ENCODE assay signal across 13 mouse cellular contexts in genomic region chr9:41429711-41430390, GRCm38 (mm10).
DNase-seq lines count a peak whose midpoint lies in the region; ATAC-seq lines count a peak whose summit lies in the region.
"Had no signal": no experiment of that assay in that cellular context is flagged by ENCODE, and none has a peak within 500 bp of the region (broad histone marks: within the 10 kb centered on the region; RNA-seq: fewer than 3 reads in every experiment).

No protein-coding gene starts in this region.

- DNase-seq in lung, postnatal 36 days: peak; percentile 14
- no peak for DNase-seq in lung, postnatal 25 days (ENCODE audit: low spot score)
- DNase-seq in midbrain, embryonic 10.5 days (ENCODE audit: low spot score): peak; percentile 21
- DNase-seq in layer of hippocampus, postnatal 14 days (ENCODE audit: low spot score in 2 of 2): no peak
- DNase-seq: cerebellum, adult 18-20 months; heart, postnatal 14 days; kidney, postnatal 25 days had no signal

- H3K27me3 ChIP-seq in forebrain, embryonic 15.5 days: no peaks in the 10 kb centered on the region
- no peaks in the 10 kb centered on the region; the same call in 1 of the 2 replicates for H3K27me3 ChIP-seq in midbrain, embryonic 10.5 days (ENCODE audit: low read depth, poor library complexity, severe bottlenecking)
- H3K27me3 ChIP-seq in neural tube, embryonic 14.5 days (ENCODE audit: control insufficient read depth, insufficient read depth, low read length): no peaks in the 10 kb centered on the region
- H3K27me3 ChIP-seq in kidney, embryonic 15.5 days: no peaks in the 10 kb centered on the region
- H3K27me3 ChIP-seq: embryonic facial prominence, embryonic 12.5 days had no signal

- no peak overlapping the region for H3K4me3 ChIP-seq in forebrain, embryonic 15.5 days
- H3K4me3 ChIP-seq in midbrain, embryonic 10.5 days: no peak overlapping the region
- H3K4me3 ChIP-seq in neural tube, embryonic 14.5 days (ENCODE audit: low read depth, low read length): no peak overlapping the region
- H3K4me3 ChIP-seq in kidney, embryonic 15.5 days (replicated peaks): no peak overlapping the region
- H3K4me3 ChIP-seq: embryonic facial prominence, embryonic 12.5 days had no signal

- 11% methylated on average over 10 of the region's 10 CpGs for WGBS in forebrain, embryonic 15.5 days
- WGBS in midbrain, embryonic 10.5 days: 54% methylated on average over 10 of the region's 10 CpGs
- 28% methylated on average over 10 of the region's 10 CpGs for WGBS in neural tube, embryonic 14.5 days
- WGBS in kidney, embryonic 15.5 days: 82% methylated on average over 10 of the region's 10 CpGs

- no peaks in the 10 kb centered on the region for H3K36me3 ChIP-seq in forebrain, embryonic 15.5 days
- peaks cover 56% of the 10 kb centered on the region for H3K36me3 ChIP-seq in midbrain, embryonic 10.5 days
- peaks cover 3% of the 10 kb centered on the region; the same call in 1 of the 2 replicates for H3K36me3 ChIP-seq in neural tube, embryonic 14.5 days (ENCODE audit: control insufficient read depth, insufficient read depth, low read length)
- no peaks in the 10 kb centered on the region for H3K36me3 ChIP-seq in kidney, embryonic 15.5 days
- H3K36me3 ChIP-seq: embryonic facial prominence, embryonic 12.5 days had no signal

- H3K9me3 ChIP-seq in forebrain, embryonic 15.5 days: no peaks in the 10 kb centered on the region
- H3K9me3 ChIP-seq in midbrain, embryonic 10.5 days (replicated peaks): no peaks in the 10 kb centered on the region
- H3K9me3 ChIP-seq in neural tube, embryonic 14.5 days (ENCODE audit: control insufficient read depth, low read length): no peaks in the 10 kb centered on the region
- no peaks in the 10 kb centered on the region for H3K9me3 ChIP-seq in kidney, embryonic 15.5 days (replicated peaks)
- H3K9me3 ChIP-seq: embryonic facial prominence, embryonic 12.5 days had no signal

- peak overlapping the region; percentile 68 for H3K27ac ChIP-seq in forebrain, embryonic 15.5 days (replicated peaks)
- H3K27ac ChIP-seq in midbrain, embryonic 10.5 days (replicated peaks): peak overlapping the region; percentile 65
- no peak overlapping the region; the same call in 1 of the 2 replicates for H3K27ac ChIP-seq in neural tube, embryonic 14.5 days (ENCODE audit: low read depth, low read length)
- H3K27ac ChIP-seq in kidney, embryonic 15.5 days: no peak overlapping the region
- H3K27ac ChIP-seq: embryonic facial prominence, embryonic 12.5 days had no signal

- peak; percentile 90 for ATAC-seq in forebrain, embryonic 15.5 days (replicated peaks)
- ATAC-seq in neural tube, embryonic 14.5 days (ENCODE audit: low read depth): 0 out of 2 replicates have a peak, but pooled peaks have one; percentile 17
- ATAC-seq in kidney, embryonic 15.5 days (replicated peaks; ENCODE audit: low FRiP score): no peak
- ATAC-seq: intestine, embryonic 16.5 days had no signal

- no peak overlapping the region for H3K4me2 ChIP-seq in forebrain, embryonic 15.5 days (replicated peaks)
- H3K4me2 ChIP-seq in neural tube, embryonic 14.5 days (ENCODE audit: low read depth, low read length): no peak overlapping the region
- no peak overlapping the region for H3K4me2 ChIP-seq in kidney, embryonic 15.5 days
- H3K4me2 ChIP-seq: embryonic facial prominence, embryonic 12.5 days; lung, embryonic 14.5 days had no signal

- H3K4me1 ChIP-seq in forebrain, embryonic 15.5 days: peaks cover 31% of the 10 kb centered on the region
- peaks cover 36% of the 10 kb centered on the region for H3K4me1 ChIP-seq in midbrain, embryonic 10.5 days
- H3K4me1 ChIP-seq in neural tube, embryonic 14.5 days (ENCODE audit: control insufficient read depth, insufficient read depth, low read length): peaks cover 17% of the 10 kb centered on the region
- H3K4me1 ChIP-seq in kidney, embryonic 15.5 days: no peaks in the 10 kb centered on the region

- no peak overlapping the region for H3K9ac ChIP-seq in forebrain, embryonic 15.5 days (replicated peaks)
- no peak overlapping the region for H3K9ac ChIP-seq in neural tube, embryonic 14.5 days (replicated peaks; ENCODE audit: low read depth, low read length)
- H3K9ac ChIP-seq in kidney, embryonic 15.5 days: no peak overlapping the region
- H3K9ac ChIP-seq: embryonic facial prominence, embryonic 12.5 days; lung, embryonic 14.5 days had no signal

Comparison
In these comparisons a context has a peak if more than half of its experiments do, and no peak if none do; other contexts are left out.
1. DNase-seq: peak in lung, postnatal 36 days (single experiment) and midbrain, embryonic 10.5 days (single experiment); none in lung, postnatal 25 days (single experiment) and layer of hippocampus, postnatal 14 days (0 of 2).
2. H3K27ac ChIP-seq: peak in forebrain, embryonic 15.5 days (single experiment) and midbrain, embryonic 10.5 days (single experiment); none in neural tube, embryonic 14.5 days (single experiment) and kidney, embryonic 15.5 days (single experiment).